Mouse (Mus musculus) thymus, adult 2 months (tissue): ENCODE results near the gene Slco3a1.

ENCODE experiments used
- CTCF ChIP-seq: fragments of 200-500 bp; IDR thresholded peaks from 2 replicates; pipeline ENCODE4 v1.5.1; 2012; ENCODE audit warnings: mild to moderate bottlenecking, control low read depth, low read length, moderate library complexity, borderline replicate concordance; ENCODE audit not compliant: control insufficient read depth, poor library complexity, insufficient read depth; ENCODE audit errors: extremely low read depth
- POLR2A ChIP-seq: fragments of 200-500 bp; IDR thresholded peaks from 2 replicates; pipeline ENCODE4 v1.6.1; 2012; ENCODE audit warnings: mild to moderate bottlenecking, low read length, control low read depth, moderate library complexity; ENCODE audit not compliant: control insufficient read depth, poor library complexity, insufficient read depth; ENCODE audit errors: extremely low read depth

- TF ChIP-seq POLR2A: no peak
- no peak for TF ChIP-seq CTCF
These were observed 7.9 kb downstream of the Slco3a1 start for GRCm38 (mm10) chr7:74546691-74547090.
